Mouse (Mus musculus) E14TG2a.4 (cell line): ENCODE measurements around the gene Gm20388.

Experiments used
- H3K27me3 ChIP-seq: 2 replicates; pipeline ENCODE4 v1.6.1; 2014; ENCODE audit warnings: low read length, control low read depth; ENCODE audit not compliant: insufficient read depth
- H3K36me3 ChIP-seq: 2 replicates; pipeline ENCODE4 v1.6.1; 2014; ENCODE audit warnings: low read length, control low read depth; ENCODE audit not compliant: insufficient read depth
- H3K4me1 ChIP-seq: replicated peaks from 2 replicates; pipeline ENCODE4 v1.6.1; 2014; ENCODE audit warnings: low read depth, low read length, control low read depth
- H3K4me3 ChIP-seq: replicated peaks from 2 replicates; pipeline ENCODE4 v1.5.1; 2014; ENCODE audit warnings: mild to moderate bottlenecking, low read length
- H3K9me3 ChIP-seq: 2 replicates; pipeline ENCODE4 v1.6.1; 2014; ENCODE audit warnings: low read length, control low read depth
- CTCF ChIP-seq: conservative IDR thresholded peaks from 2 replicates; pipeline ENCODE4 v1.5.1; 2014; ENCODE audit warnings: low read length
- NANOG ChIP-seq: IDR thresholded peaks from 2 replicates; pipeline ENCODE4 v1.6.1; 2014; ENCODE audit warnings: borderline replicate concordance, low read length, mixed read lengths
- POU5F1 ChIP-seq: IDR thresholded peaks from 2 replicates; pipeline ENCODE4 v1.6.1; 2014; ENCODE audit warnings: low read length, borderline replicate concordance

The Gm20388 gene

DNA sequence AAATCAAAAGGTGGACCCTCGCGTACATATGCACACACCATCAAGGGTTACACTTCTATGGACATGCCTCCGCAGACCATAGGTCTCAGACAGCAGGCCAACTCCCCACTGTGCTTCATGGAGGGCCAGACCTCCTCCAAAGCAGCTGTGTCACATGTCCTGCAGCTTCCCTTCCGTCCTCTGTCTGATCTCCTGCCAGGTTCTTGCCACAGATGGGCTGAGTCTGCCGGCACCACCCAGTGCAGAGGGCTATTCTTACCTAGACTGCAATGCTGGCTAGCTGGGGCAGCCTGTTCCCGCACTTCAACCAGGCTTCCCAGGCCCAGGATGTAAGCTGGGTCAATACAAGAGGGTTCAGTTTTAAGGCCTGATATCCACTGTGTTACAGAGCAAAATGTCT is 4464.5 kb downstream of the Gm20388 start:
- H3K9me3 ChIP-seq, result no peaks in the 10 kb centered on the region
- H3K4me1 ChIP-seq, result peaks cover 23% of the 10 kb centered on the region
- TF ChIP-seq POU5F1, result no peak
- TF ChIP-seq CTCF, result no peak
- no peak for TF ChIP-seq NANOG
- no peaks in the 10 kb centered on the region for H3K27me3 ChIP-seq
- no peak overlapping the region for H3K4me3 ChIP-seq
- no peaks in the 10 kb centered on the region for H3K36me3 ChIP-seq

DNA sequence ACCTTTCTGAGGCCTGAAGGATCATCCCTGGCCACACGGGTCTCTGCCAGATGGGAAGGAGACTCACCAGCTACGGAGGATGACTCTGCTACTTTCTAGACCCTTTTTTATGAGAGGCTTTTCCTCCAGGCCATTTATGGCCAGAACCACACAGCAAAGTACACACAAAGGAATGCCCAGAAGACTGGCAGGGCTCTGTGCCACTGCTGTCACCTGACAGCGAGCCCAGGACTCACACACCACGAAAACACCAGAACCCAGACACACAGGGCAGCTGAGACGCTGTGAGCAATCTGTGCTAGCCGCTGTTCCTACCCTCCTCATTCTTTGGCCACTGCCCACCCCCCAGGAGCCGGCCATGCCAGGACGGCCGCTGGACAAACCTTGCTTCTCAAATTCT is 4465.1 kb downstream of the Gm20388 start:
- Histone ChIP-seq H3K27me3 (no peaks in the 10 kb centered on the region), H3K9me3 (no peaks in the 10 kb centered on the region), H3K4me3 (peak overlapping the region; percentile 8; the same call in 1 of the 2 replicates), H3K36me3 (no peaks in the 10 kb centered on the region), H3K4me1 (peaks cover 20% of the 10 kb centered on the region)
- TF ChIP-seq POU5F1, result no peak
- TF ChIP-seq NANOG, result no peak
- no peak for TF ChIP-seq CTCF

DNA sequence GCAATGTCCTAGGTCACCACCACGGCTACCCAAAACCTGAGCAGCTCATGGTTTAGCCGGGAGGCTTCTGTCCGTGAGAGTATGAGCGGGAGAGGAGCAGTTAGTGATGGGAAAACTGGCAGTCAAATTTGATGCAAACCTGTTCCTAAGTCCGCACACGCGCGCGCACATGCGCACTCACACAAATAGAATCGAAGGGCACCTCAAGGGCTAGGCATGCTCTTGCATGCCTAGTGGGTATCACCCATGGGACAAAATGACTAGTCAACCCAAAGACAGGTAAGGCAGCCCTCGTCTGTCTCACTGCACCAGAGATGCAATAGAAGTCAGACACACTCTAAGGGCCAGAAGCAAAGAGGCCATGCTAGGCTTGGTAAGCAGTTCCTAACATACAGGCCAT is 4465.8 kb downstream of the Gm20388 start:
- Histone ChIP-seq H3K36me3 (no peaks in the 10 kb centered on the region), H3K27me3 (no peaks in the 10 kb centered on the region), H3K4me1 (peaks cover 20% of the 10 kb centered on the region), H3K4me3 (peak overlapping the region; percentile 8; the same call in 1 of the 2 replicates), H3K9me3 (no peaks in the 10 kb centered on the region)
- no peak for TF ChIP-seq CTCF
- no peak for TF ChIP-seq POU5F1
- no peak for TF ChIP-seq NANOG

DNA sequence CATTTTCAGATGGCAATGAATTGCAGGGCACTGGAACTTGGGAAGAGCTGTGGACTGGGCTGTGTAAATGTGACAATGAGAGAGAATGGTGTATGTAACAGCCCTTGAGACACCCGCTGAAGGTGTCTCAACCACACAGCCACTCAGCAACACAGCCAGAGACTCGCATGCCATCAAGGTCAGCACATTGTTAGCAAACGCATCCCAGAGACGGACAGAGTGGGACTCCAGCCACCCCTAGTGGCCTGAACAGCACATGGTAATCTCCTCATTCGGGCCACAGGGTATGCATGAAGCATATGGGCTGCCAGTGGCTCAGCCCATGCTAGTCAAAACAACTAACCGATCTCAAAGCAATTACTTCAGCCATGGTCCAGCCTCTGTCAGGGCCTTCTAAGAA is 4468.6 kb downstream of the Gm20388 start:
- TF ChIP-seq NANOG (no peak), POU5F1 (no peak)
- H3K27me3 ChIP-seq, result no peaks in the 10 kb centered on the region
- H3K36me3 ChIP-seq, result no peaks in the 10 kb centered on the region
- H3K4me3 ChIP-seq, result no peak overlapping the region
- H3K9me3 ChIP-seq, result peaks cover 14% of the 10 kb centered on the region
- H3K4me1 ChIP-seq, result peaks cover 12% of the 10 kb centered on the region

DNA sequence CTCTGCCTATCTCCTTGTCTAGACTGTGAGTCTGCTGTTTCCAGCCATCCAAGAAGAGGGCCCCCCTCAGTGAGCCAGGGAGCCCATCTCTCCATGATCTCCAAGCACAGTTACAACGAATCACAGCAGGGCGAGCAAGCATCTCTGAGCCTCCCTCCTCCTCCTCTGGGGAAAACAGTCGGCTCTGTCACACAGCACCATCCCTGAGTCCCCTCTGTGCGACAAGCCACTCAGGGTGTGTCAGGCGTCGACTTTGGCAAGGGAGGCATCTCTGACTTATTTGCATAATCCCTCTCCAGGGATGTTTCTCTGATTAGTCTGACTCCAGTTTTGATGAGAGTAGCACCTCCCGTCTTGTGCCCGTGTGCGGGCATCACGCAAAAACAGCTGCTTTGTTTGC is 4471.6 kb downstream of the Gm20388 start:
- H3K4me1 ChIP-seq, result no peaks in the 10 kb centered on the region
- TF ChIP-seq CTCF (no peak), NANOG (no peak), POU5F1 (no peak)
- no peaks in the 10 kb centered on the region for H3K36me3 ChIP-seq
- H3K9me3 ChIP-seq, result peaks cover 43% of the 10 kb centered on the region
- no peak overlapping the region for H3K4me3 ChIP-seq
- H3K27me3 ChIP-seq, result no peaks in the 10 kb centered on the region

DNA sequence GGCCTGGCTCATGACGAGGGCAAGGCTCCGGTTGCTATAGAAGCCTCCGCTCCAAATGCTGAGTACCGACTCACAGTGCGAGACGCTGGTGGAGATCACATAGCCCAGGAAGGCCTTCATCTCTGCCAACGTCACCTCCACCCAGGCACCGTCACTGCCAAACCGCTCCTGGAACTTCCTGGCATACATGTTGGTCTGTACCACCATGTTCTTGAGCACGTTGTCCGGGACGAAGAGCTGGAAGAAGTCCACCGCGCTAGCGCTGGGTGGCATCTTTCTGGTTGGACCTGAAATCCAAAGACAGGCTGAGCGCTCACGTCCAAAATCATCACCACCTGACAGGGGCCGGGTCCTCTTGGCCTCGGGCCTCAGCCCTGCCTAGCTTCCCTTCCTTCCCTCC is 4473.7 kb downstream of the Gm20388 start:
- TF ChIP-seq NANOG, result no peak
- TF ChIP-seq CTCF, result no peak
- no peak for TF ChIP-seq POU5F1
- H3K9me3 ChIP-seq, result peaks cover 61% of the 10 kb centered on the region
- no peaks in the 10 kb centered on the region for H3K4me1 ChIP-seq
- H3K36me3 ChIP-seq, result no peaks in the 10 kb centered on the region
- H3K27me3 ChIP-seq, result no peaks in the 10 kb centered on the region
- no peak overlapping the region for H3K4me3 ChIP-seq

DNA sequence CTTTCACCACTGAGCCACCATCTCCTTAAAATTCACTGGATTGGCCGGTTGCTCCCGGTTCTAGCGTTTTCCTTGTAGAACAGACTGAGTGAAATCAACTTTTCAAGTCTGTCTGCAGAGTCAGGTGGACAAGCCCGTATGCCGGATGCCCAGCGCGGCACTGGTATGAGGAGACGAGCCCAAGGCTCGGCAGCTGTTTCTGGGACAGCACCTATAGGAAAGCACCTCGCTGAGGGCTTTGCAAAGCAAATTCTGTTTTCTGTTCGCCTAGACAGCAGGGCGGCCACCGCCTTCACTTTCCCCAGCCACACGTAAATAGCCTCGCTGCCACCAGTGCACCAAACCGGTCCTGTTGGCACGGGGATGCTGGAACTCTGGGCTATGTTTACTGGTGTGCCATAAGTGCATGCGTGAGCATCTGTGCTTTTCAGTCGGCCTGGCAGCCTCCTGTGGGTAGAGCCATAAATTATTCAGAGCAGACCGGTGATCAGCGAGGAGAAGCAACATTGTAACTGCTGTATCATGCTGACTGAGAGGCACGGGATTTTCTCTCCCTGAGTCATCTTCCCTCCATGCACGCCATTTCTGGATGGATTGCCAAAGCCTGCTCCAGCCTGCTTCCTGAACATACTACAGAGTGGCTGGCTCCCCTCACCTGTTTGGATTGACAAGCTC is 4475.7 kb downstream of the Gm20388 start:
- H3K4me1 ChIP-seq, result no peaks in the 10 kb centered on the region
- H3K27me3 ChIP-seq, result no peaks in the 10 kb centered on the region
- H3K9me3 ChIP-seq, result peaks cover 64% of the 10 kb centered on the region
- H3K36me3 ChIP-seq, result no peaks in the 10 kb centered on the region
- no peak overlapping the region for H3K4me3 ChIP-seq
- TF ChIP-seq CTCF, result no peak
- no peak for TF ChIP-seq POU5F1
- no peak for TF ChIP-seq NANOG

DNA sequence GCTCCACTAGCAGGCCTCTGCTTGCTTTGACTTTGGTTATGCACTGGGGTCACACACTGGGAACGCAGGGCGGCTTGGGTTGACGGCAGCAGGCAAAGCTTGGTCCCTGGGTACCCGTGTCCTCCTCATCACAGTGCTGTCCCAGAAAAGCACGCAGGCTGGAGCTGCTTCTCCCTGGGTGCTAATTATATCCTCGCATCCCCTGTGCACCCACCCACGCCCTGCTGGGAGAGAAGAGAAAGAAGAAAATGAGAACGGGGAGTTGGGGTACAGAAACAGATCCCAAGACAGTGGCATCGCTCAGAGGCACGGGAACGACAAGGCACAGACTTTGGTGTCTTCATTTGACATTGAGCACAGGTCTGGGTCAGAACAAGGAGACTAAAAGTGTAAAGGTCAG is 4478.9 kb downstream of the Gm20388 start:
- Histone ChIP-seq H3K36me3 (no peaks in the 10 kb centered on the region), H3K4me3 (no peak overlapping the region), H3K27me3 (no peaks in the 10 kb centered on the region), H3K9me3 (peaks cover 48% of the 10 kb centered on the region), H3K4me1 (peaks cover 8% of the 10 kb centered on the region; the same call in 1 of the 2 replicates)
- TF ChIP-seq NANOG (no peak), CTCF (no peak), POU5F1 (no peak)

DNA sequence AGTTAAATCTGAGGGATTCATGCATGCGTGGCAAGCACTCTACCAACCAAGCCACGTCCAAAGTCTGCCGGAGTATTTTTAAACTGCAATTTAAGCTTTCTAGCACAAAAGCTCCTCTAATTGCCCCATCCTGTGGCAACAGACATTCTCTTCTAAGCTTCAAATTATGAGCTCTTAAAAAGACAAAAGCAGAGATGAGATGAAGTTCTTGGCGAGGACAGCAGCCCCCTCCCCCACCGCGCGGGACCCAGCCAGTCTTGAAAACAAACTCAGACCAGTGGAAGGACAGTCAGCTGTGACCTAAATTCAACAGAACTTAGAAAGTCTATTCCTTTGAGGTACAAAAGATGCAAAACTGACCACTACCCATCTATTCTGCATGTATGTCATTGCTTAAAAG is 4480.6 kb downstream of the Gm20388 start:
- TF ChIP-seq POU5F1 (no peak), CTCF (no peak), NANOG (no peak)
- Histone ChIP-seq H3K36me3 (no peaks in the 10 kb centered on the region), H3K27me3 (no peaks in the 10 kb centered on the region), H3K9me3 (peaks cover 31% of the 10 kb centered on the region), H3K4me3 (no peak overlapping the region), H3K4me1 (peaks cover 8% of the 10 kb centered on the region; the same call in 1 of the 2 replicates)
